Mouse (Mus musculus) heart, embryonic 16.5 days (tissue): ENCODE results near the gene Rft1. TPM values are rescaled to one million over a fixed set of nuclear protein-coding genes. Genes with fewer than 3 reads are reported as not detected.

Source experiments
- ATAC-seq: fragments of 200-750 bp; cut with Nextera tagmentation; replicated peaks from 2 replicates; pipeline ENCODE4 v1.8.0; 2017; ENCODE audit warnings: moderate number of reproducible peaks; ENCODE audit not compliant: insufficient read depth, low FRiP score; ENCODE audit errors: extremely low read depth
- H3K27ac ChIP-seq: fragments of 300-500 bp; sonication (generic); 2 replicates; pipeline ENCODE4 v1.5.1; 2014; ENCODE audit warnings: mild to moderate bottlenecking, low read length, control low read depth, moderate library complexity
- H3K27me3 ChIP-seq: fragments of 300-500 bp; sonication (generic); 2 replicates; pipeline ENCODE4 v1.6.1; 2014; ENCODE audit warnings: low read length, mixed read lengths; ENCODE audit not compliant: control insufficient read depth, insufficient read depth
- H3K36me3 ChIP-seq: fragments of 300-500 bp; sonication (generic); 2 replicates; pipeline ENCODE4 v1.6.1; 2014; ENCODE audit not compliant: control insufficient read depth, insufficient read depth
- H3K4me1 ChIP-seq: fragments of 300-500 bp; sonication (generic); 2 replicates; pipeline ENCODE4 v1.6.1; 2014; ENCODE audit warnings: low read length, mixed read lengths; ENCODE audit not compliant: control insufficient read depth, insufficient read depth
- H3K4me2 ChIP-seq: fragments of 300-500 bp; sonication (generic); 2 replicates; pipeline ENCODE4 v1.6.1; 2014; ENCODE audit warnings: low read depth, mild to moderate bottlenecking, control low read depth, low read length
- H3K4me3 ChIP-seq: fragments of 300-500 bp; sonication (generic); 2 replicates; pipeline ENCODE4 v1.5.1; 2014; ENCODE audit warnings: mild to moderate bottlenecking, control low read depth, low read length
- H3K9ac ChIP-seq: fragments of 300-500 bp; sonication (generic); 2 replicates; pipeline ENCODE4 v1.6.1; 2014; ENCODE audit warnings: low read length, control low read depth
- H3K9me3 ChIP-seq: fragments of 300-500 bp; sonication (generic); replicated peaks from 2 replicates; pipeline ENCODE4 v1.6.1; 2016; ENCODE audit warnings: low read length; ENCODE audit not compliant: control insufficient read depth
- WGBS: fragments of 180-500 bp; shearing (Covaris S2); extraction: QIAGEN DNeasy Blood & Tissue Kit; methylation state at CpG from one replicate; pipeline ENCODE4 v1.1.7; 2014; 5-methylcytosine and 5-hydroxymethylcytosine counted together
- polyA plus RNA-seq: library from polyadenylated mRNA; unstranded; fragments of >200 nt; fragmentation: Nextera tagmentation; extraction: Ambion mirVana; gene quantifications from 2 replicates; pipeline ENCODE4 v1.2.1, GENCODE M21; 2015

Gene Rft1
- polyA plus RNA-seq, 1 experiment from 2014 or later = 11.3 TPM

DNA sequence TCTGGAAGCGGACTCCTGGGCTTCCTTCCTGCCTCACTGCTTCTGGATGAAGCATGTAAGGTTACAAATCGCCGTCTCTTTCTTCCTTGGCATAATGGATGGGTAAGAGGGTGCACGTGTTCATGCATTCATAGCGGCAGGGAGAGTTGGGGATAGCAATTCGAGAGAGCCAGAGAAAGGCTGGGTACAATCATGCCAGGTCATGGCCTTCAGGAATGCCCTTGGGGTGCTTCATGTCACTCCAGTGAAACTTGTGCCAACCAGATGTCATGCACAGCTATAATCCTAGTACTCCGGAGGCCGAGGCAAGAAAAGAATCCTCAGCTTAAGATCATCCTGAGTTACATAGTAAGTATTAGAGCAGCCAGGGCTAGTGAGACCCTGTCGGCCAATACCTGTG is 17.7 kb upstream of the Rft1 start:
- Histone ChIP-seq H3K4me3 (no peak overlapping the region), H3K36me3 (no peaks in the 10 kb centered on the region), H3K27me3 (no peaks in the 10 kb centered on the region), H3K4me2 (no peak overlapping the region), H3K27ac (peak overlapping the region; percentile 38), H3K9me3 (no peaks in the 10 kb centered on the region), H3K9ac (no peak overlapping the region), H3K4me1 (peaks cover 29% of the 10 kb centered on the region)
- no peak for ATAC-seq
- WGBS = 81% methylated on average over 9 of the region's 9 CpGs

DNA sequence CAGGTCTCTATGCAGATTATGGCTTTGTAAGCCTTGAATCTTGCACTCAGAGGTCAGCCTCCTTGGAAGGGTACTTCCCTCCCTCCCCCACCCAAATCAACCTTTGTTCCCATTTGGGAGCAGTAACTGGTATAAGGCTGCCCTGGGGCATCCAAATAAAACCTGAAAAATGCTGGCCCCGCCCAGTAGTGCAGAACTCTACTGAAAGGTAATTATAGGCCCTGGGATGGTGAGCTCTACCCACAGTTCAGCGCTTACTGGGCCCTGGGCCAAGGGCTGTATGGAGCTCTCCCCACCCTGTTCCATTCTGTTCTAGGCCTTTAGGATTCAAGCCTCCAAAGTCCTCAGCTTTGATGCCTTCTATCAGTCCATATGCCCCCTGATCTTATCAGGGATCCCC is 17.1 kb upstream of the Rft1 start:
- H3K4me1 ChIP-seq = peaks cover 27% of the 10 kb centered on the region
- H3K9ac ChIP-seq = 0 out of 2 replicates have a peak overlapping the region, but pooled peaks have one; percentile 36
- 58% methylated on average over 2 of the region's 2 CpGs for WGBS
- ATAC-seq = no peak; the same call in 1 of the 2 replicates
- no peaks in the 10 kb centered on the region for H3K27me3 ChIP-seq
- H3K36me3 ChIP-seq = no peaks in the 10 kb centered on the region
- H3K4me2 ChIP-seq = no peak overlapping the region
- no peaks in the 10 kb centered on the region for H3K9me3 ChIP-seq
- H3K4me3 ChIP-seq = no peak overlapping the region
- H3K27ac ChIP-seq = peak overlapping the region; percentile 86

DNA sequence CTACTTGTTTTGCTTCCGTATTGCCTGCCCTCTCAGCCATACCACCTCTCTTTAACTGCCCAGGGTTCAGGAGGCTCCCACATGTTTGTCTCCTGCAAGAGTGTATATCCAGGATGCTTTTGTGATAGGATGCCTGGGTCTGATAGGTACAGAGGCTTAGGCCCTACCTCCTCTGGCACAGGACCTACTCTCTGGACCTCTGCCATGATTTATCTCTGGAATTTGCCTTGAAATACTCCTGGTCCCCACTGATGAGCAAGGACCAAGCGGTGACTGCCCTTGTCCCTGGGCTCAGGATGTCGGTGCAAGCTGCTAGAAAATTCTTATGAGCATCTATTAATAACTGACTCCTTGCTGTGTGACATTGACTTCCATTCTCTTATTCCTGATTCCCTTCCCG is 16.2 kb upstream of the Rft1 start:
- ATAC-seq = peak; percentile 89
- peak overlapping the region; percentile 86 for H3K27ac ChIP-seq
- no peak overlapping the region for H3K4me2 ChIP-seq
- no peak overlapping the region for H3K9ac ChIP-seq
- no peaks in the 10 kb centered on the region for H3K36me3 ChIP-seq
- H3K4me3 ChIP-seq = no peak overlapping the region
- H3K9me3 ChIP-seq = no peaks in the 10 kb centered on the region
- H3K27me3 ChIP-seq = no peaks in the 10 kb centered on the region
- WGBS = 26% methylated on average over 4 of the region's 4 CpGs
- H3K4me1 ChIP-seq = peaks cover 27% of the 10 kb centered on the region

DNA sequence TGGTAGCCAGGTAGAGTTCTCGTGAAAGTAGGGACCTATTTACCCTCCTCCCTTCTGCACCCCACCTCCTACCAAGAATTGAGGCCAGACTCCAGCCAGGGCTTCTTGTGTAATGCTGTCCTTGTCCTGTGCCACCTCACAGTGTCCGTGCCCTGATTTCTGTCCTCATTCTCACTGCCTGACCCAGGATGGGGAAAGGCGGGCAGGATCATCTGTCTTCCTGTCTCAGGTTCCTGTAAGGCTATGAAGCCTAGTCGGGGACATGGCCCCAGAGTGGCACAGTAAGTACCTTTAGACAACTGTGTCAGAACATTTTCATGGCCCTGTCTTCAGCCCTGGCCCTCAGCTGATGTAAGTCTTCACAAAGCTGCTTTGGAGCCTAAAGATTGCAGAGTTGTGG is 15.5 kb upstream of the Rft1 start:
- ATAC-seq = no peak
- 76% methylated on average over 4 of the region's 4 CpGs for WGBS
- H3K27ac ChIP-seq = peak overlapping the region; percentile 86

DNA sequence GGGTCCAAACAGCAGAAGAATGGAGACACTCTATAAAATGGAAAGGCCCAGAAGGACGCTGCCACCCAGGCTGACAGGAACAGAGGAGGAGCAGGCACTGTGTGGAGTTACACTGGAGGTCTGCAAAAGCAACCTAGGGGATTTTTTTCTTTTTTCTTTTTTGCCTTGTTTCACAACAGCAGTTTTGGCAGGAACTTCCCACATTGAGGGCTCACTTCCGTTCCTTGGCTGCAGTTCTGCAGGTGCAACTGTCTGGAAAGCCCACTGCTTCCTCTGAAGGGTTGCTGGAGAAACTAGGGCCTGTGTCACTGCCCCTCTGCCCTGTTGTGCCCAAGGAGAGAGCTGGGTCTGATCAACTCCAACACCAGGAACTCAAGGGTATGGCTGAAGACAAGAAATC is 12.4 kb upstream of the Rft1 start:
- Histone ChIP-seq H3K9ac (no peak overlapping the region), H3K4me2 (no peak overlapping the region), H3K4me1 (peaks cover 23% of the 10 kb centered on the region), H3K9me3 (no peaks in the 10 kb centered on the region), H3K27me3 (no peaks in the 10 kb centered on the region), H3K36me3 (no peaks in the 10 kb centered on the region), H3K27ac (peak overlapping the region; percentile 34; the same call in 1 of the 2 replicates), H3K4me3 (no peak overlapping the region)
- no peak for ATAC-seq
- WGBS = 65% methylated on average over 2 of the region's 2 CpGs

More for the DNA sequence above, 15.5 kb upstream of the Rft1 start:
- Histone ChIP-seq H3K4me1 (peaks cover 27% of the 10 kb centered on the region), H3K27me3 (no peaks in the 10 kb centered on the region), H3K9me3 (no peaks in the 10 kb centered on the region), H3K36me3 (no peaks in the 10 kb centered on the region), H3K4me3 (no peak overlapping the region), H3K9ac (no peak overlapping the region), H3K4me2 (no peak overlapping the region)

DNA sequence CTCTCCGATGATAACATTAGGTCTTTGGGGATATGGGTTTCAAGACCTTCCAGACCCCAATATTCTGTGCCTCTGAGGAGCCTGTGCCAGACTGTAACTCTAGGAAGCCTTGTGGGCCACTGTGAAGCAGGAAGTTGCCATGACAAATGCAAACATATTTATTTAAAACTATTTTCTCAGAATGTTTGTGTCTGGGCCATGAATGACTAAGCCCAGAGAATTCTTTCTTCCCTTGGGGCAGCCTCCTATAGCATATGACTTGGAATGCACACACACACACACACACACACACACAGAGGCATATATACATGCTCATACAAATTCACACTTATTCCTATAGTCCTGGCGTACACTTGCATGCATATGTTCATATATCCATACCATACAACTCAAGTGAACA is 10.1 kb upstream of the Rft1 start:
- no peaks in the 10 kb centered on the region for H3K27me3 ChIP-seq
- H3K9ac ChIP-seq = no peak overlapping the region
- peaks cover 2% of the 10 kb centered on the region; the same call in 1 of the 2 replicates for H3K4me1 ChIP-seq
- H3K27ac ChIP-seq = no peak overlapping the region
- WGBS = 93% methylated on average over 2 of the region's 2 CpGs
- no peak overlapping the region for H3K4me2 ChIP-seq
- H3K4me3 ChIP-seq = no peak overlapping the region
- no peaks in the 10 kb centered on the region for H3K36me3 ChIP-seq
- H3K9me3 ChIP-seq = no peaks in the 10 kb centered on the region
- no peak for ATAC-seq

DNA sequence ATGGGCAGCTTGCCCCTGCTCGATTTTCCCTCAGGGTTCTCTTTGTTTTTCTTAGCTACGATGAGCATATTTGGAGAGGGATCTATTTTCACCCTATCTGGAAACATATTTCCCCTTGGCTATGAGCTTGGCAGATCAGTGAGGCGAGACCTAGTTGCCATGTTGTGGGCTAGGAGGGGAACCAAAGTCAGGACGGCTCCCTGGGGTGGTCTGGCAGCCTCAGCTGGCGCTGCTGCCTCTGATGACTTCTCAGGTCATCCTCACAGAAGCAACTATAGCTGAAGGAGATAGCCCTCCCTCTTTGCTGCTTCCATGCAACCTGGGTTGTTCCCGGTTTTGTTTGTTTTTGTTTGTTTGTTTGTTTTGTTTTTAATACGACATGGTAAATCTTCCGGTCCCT is 9.1 kb upstream of the Rft1 start:
- WGBS = 51% methylated on average over 8 of the region's 8 CpGs
- no peak for ATAC-seq
- Histone ChIP-seq H3K4me1 (0 out of 2 replicates have a peak, but pooled peaks cover 2% of the 10 kb centered on the region), H3K9ac (no peak overlapping the region), H3K27me3 (no peaks in the 10 kb centered on the region), H3K36me3 (no peaks in the 10 kb centered on the region), H3K4me3 (no peak overlapping the region), H3K27ac (no peak overlapping the region), H3K9me3 (no peaks in the 10 kb centered on the region), H3K4me2 (no peak overlapping the region)

DNA sequence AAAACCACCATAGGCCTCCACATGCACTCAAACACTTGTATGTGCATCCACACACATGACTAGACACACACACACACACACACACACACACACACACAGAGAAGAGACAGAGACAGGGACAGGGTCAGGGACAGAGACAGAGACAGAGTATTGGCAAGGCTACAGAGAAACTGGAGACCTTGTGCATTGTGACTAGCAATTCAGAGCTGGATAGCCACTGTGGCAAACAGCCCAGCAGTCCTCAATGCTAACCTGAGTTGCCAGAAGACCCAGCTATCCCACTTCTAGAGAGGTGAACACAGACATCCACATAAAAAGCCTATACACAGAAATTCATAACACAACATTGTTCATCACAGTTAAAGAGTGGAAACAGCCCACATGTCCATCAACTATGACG is 7.7 kb upstream of the Rft1 start:
- H3K9me3 ChIP-seq = no peaks in the 10 kb centered on the region
- H3K27ac ChIP-seq = no peak overlapping the region
- no peaks in the 10 kb centered on the region for H3K27me3 ChIP-seq
- H3K4me3 ChIP-seq = no peak overlapping the region
- WGBS = 58% methylated on average over 1 of the region's 1 CpGs
- H3K4me1 ChIP-seq = 0 out of 2 replicates have a peak, but pooled peaks cover 4% of the 10 kb centered on the region
- no peaks in the 10 kb centered on the region for H3K36me3 ChIP-seq
- no peak overlapping the region for H3K4me2 ChIP-seq
- no peak for ATAC-seq
- no peak overlapping the region for H3K9ac ChIP-seq

DNA sequence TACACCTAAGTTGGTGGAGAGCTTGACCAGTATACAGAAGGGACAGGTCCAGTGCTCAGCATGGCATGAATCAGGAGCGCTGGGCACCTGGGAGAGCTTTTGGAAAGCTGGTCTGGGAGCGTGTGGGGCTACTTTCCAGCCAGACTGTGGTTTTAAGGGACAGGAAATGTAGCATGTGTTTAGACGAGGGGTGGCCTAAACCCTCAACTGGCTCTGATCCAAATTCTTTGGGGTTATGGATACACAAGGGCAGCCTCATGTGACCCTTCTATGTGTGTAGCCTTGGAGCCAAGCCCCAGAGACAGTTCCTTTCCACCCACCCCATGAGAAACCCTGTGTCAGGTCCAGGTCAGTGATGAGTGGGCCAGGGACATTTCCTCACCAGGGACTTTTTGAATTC is 5.7 kb upstream of the Rft1 start:
- Histone ChIP-seq H3K4me2 (no peak overlapping the region), H3K36me3 (no peaks in the 10 kb centered on the region), H3K27me3 (no peaks in the 10 kb centered on the region), H3K9ac (no peak overlapping the region), H3K4me1 (0 out of 2 replicates have a peak, but pooled peaks cover 4% of the 10 kb centered on the region), H3K27ac (no peak overlapping the region), H3K9me3 (no peaks in the 10 kb centered on the region), H3K4me3 (no peak overlapping the region)
- WGBS = 59% methylated on average over 3 of the region's 3 CpGs
- ATAC-seq = no peak
